Mouse (Mus musculus) hindbrain, postnatal 0 days (tissue): Measurements from ENCODE around the gene Srd5a3. TPM values are rescaled to one million over a fixed set of nuclear protein-coding genes. Genes with fewer than 3 reads are reported as not detected.

ENCODE experiments used
- ATAC-seq: fragments of 200-750 bp; cut with Nextera tagmentation; 2 replicates; pipeline ENCODE4 v1.8.0; 2017; ENCODE audit warnings: mild to moderate bottlenecking, moderate TSS enrichment, moderate library complexity
- DNase-seq: peaks from one replicate; pipeline ENCODE4 v3.0.0-alpha.2; 2015; ENCODE audit warnings: low spot score
- H3K27ac ChIP-seq: fragments of 300-500 bp; sonication (generic); 2 replicates; pipeline ENCODE4 v1.5.1; 2014; ENCODE audit warnings: mild to moderate bottlenecking
- H3K27me3 ChIP-seq: fragments of 300-500 bp; sonication (generic); 2 replicates; pipeline ENCODE4 v1.6.1; 2014; ENCODE audit warnings: low read length, mixed read lengths; ENCODE audit not compliant: insufficient read depth
- H3K36me3 ChIP-seq: fragments of 300-500 bp; sonication (generic); 2 replicates; pipeline ENCODE4 v1.6.1; 2014; ENCODE audit warnings: low read length, mixed read lengths; ENCODE audit not compliant: insufficient read depth
- H3K4me1 ChIP-seq: fragments of 300-500 bp; sonication (generic); 2 replicates; pipeline ENCODE4 v1.6.1; 2014; ENCODE audit warnings: antibody characterized with exemption, low read length, mixed read lengths; ENCODE audit not compliant: insufficient read depth
- H3K4me2 ChIP-seq: fragments of 300-500 bp; sonication (generic); 2 replicates; pipeline ENCODE4 v1.6.1; 2014; ENCODE audit warnings: low read depth, mild to moderate bottlenecking, low read length, moderate library complexity, mixed read lengths
- H3K4me3 ChIP-seq: fragments of 300-500 bp; sonication (generic); 2 replicates; pipeline ENCODE4 v1.5.1; 2014; ENCODE audit warnings: low read length
- H3K9ac ChIP-seq: fragments of 300-500 bp; sonication (generic); replicated peaks from 2 replicates; pipeline ENCODE4 v1.6.1; 2014; ENCODE audit warnings: mild to moderate bottlenecking, low read length, moderate library complexity, mixed read lengths
- H3K9me3 ChIP-seq: fragments of 300-500 bp; sonication (generic); 2 replicates; pipeline ENCODE4 v1.6.1; 2016; ENCODE audit warnings: low read length, mixed read lengths
- CTCF ChIP-seq: IDR thresholded peaks from 2 replicates; pipeline ENCODE4 v1.5.1; 2016; ENCODE audit warnings: antibody characterized with exemption, control low read depth, low read depth
- WGBS: fragments of 180-500 bp; shearing (Covaris S2); extraction: QIAGEN DNeasy Blood & Tissue Kit; methylation state at CpG from one replicate; pipeline ENCODE4 v1.1.7; 2014; 5-methylcytosine and 5-hydroxymethylcytosine counted together
- polyA plus RNA-seq: library from polyadenylated mRNA; unstranded; fragments of >200 nt; fragmentation: Nextera tagmentation; extraction: Ambion mirVana; gene quantifications from 2 replicates; pipeline ENCODE4 v1.2.1, GENCODE M21; 2015
- total RNA-seq: library from RNA; depleted of rRNA; stranded (reverse); fragments of >200 nt; gene quantifications from 2 replicates; pipeline ENCODE4 v1.2.3, GENCODE M21; 2014

The Srd5a3 gene
- total and polyA plus RNA-seq, 2 experiments from 2014 or later = 17.6 to 22.9 TPM

DNA sequence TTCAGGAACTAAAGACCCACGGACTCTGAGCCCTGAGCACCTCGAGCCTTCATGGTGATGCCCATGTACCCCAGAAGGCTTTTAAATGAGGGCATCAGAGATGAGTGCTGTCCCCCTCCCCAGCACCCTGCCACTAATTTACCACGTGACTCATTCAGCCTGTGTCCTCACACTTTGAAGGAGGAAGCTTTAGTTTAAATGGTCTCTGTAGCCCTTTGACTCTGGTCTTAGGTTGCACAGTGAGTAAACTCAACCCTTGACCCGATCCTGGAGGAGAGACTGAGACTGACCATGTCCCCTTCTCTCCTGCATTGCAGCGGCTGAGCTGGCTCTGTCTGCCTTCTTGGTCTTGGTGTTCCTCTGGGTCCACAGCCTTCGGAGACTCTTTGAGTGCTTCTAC lies 9.4 kb downstream of the Srd5a3 start:
- Histone ChIP-seq H3K27ac (no peak overlapping the region), H3K9me3 (no peaks in the 10 kb centered on the region), H3K4me3 (no peak overlapping the region), H3K27me3 (no peaks in the 10 kb centered on the region), H3K36me3 (peaks cover 12% of the 10 kb centered on the region; the same call in 1 of the 2 replicates), H3K9ac (no peak overlapping the region), H3K4me2 (no peak overlapping the region), H3K4me1 (no peaks in the 10 kb centered on the region)
- TF ChIP-seq CTCF = no peak
- WGBS = 95% methylated on average over 6 of the region's 6 CpGs
- ATAC-seq = no peak
- DNase-seq = no peak

DNA sequence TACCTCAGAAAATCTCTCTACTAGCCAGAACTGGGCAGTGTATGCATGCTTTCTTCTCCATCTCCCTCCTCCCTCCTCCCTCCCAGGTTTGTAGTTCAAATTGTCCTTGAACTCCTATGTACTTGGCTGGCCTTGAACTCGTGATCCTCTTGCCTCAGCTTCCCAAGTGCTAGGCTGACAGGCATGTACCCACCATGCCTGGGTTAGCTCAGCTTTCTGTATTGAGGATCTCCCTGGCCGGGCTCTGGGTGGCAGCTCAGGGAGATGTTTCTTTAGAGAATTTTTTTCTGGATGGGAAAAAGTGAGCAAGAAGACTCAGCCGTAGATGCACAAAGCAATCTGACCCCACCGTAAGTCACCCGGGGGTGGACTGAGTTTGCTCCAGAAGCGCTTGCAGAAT lies 12.9 kb downstream of the Srd5a3 start:
- H3K4me1 ChIP-seq = no peaks in the 10 kb centered on the region
- DNase-seq (no peak), ATAC-seq (no peak)
- H3K9me3 ChIP-seq = no peaks in the 10 kb centered on the region
- H3K27ac ChIP-seq = no peak overlapping the region
- H3K36me3 ChIP-seq = peaks cover 12% of the 10 kb centered on the region; the same call in 1 of the 2 replicates
- H3K27me3 ChIP-seq = no peaks in the 10 kb centered on the region
- 93% methylated on average over 6 of the region's 6 CpGs for WGBS
- no peak overlapping the region for H3K9ac ChIP-seq
- no peak for TF ChIP-seq CTCF
- no peak overlapping the region for H3K4me3 ChIP-seq
- H3K4me2 ChIP-seq = no peak overlapping the region

DNA sequence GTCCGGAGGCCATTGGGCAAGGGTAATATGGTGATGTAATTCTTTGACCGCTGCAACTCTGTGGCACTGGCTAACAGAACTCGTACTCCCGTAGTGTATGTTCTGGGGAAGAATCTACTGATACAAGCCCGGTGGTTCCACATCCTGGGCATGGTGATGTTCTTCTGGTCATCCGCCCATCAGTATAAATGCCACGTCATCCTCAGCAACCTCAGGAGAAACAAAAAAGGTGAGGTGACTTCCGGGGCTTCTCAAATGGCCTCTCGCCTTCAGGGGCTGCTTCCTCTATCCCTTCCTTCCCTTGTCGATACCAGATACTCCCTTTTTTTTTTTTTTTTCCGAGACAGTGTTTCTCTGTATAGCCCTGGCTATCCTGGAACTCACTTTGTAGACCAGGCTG lies 13.4 kb downstream of the Srd5a3 start:
- no peak overlapping the region for H3K4me2 ChIP-seq
- no peaks in the 10 kb centered on the region for H3K9me3 ChIP-seq
- 96% methylated on average over 11 of the region's 11 CpGs for WGBS
- no peak for TF ChIP-seq CTCF
- ATAC-seq (no peak), DNase-seq (no peak)
- H3K27me3 ChIP-seq = no peaks in the 10 kb centered on the region
- peaks cover 12% of the 10 kb centered on the region; the same call in 1 of the 2 replicates for H3K36me3 ChIP-seq
- H3K4me1 ChIP-seq = no peaks in the 10 kb centered on the region
- no peak overlapping the region for H3K9ac ChIP-seq
- no peak overlapping the region for H3K4me3 ChIP-seq
- H3K27ac ChIP-seq = no peak overlapping the region

DNA sequence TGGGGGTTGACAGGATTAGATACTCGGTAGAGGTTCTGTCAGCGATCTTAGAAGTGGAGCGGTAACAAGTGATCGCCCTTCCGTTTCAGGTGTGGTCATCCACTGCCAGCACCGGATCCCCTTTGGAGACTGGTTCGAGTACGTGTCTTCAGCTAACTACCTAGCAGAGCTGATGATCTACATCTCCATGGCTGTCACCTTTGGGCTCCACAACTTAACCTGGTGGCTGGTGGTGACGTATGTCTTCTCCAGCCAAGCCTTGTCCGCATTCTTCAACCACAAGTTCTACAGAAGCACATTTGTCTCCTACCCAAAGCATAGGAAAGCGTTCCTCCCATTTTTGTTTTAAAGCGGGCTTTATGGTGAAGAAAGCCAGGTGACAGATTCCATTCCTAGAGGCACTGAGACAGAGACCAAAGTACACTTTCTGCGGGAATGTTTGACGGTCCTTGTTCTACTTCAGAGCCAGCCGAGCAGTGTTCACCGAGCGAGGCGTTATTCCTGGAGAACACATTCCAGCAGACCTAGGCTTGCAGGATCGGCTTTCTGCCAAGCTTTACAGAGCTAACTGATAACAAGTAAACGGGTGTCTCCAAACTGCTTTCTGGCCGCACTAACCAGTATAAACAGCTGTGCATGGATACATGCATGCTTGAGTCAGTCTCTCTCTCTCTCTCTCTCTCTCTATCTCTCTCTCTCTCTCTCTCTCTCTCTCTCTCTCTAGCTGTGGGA lies 14.5 kb downstream of the Srd5a3 start:
- TF ChIP-seq CTCF = no peak
- H3K4me3 ChIP-seq = no peak overlapping the region
- H3K4me1 ChIP-seq = no peaks in the 10 kb centered on the region
- no peak overlapping the region for H3K9ac ChIP-seq
- no peaks in the 10 kb centered on the region for H3K9me3 ChIP-seq
- 94% methylated on average over 21 of the region's 21 CpGs for WGBS
- no peak for DNase-seq
- ATAC-seq = no peak
- no peaks in the 10 kb centered on the region for H3K27me3 ChIP-seq
- H3K27ac ChIP-seq = no peak overlapping the region
- no peak overlapping the region for H3K4me2 ChIP-seq
- peaks cover 9% of the 10 kb centered on the region; the same call in 1 of the 2 replicates for H3K36me3 ChIP-seq

DNA sequence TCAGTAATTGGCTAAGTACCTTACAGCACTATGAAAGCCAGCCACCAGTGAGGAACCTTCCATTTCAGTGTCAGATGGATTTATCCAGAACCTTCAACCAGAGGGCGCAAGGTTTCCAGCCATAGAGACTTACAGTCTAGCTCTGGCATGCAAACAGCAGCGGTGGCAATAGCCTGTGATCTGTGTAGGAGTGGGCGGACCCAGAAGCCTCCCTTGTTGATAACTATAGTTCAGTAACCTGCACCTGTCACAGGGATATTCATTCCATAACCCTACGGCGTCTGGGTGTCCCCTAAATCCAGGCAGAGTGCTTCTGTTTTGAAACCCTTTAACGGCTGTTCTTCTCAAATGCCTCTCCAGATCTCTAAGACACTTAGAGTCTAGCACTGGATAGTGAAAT lies 19.5 kb downstream of the Srd5a3 start:
- Histone ChIP-seq H3K9me3 (no peaks in the 10 kb centered on the region), H3K9ac (no peak overlapping the region), H3K4me2 (no peak overlapping the region), H3K4me1 (no peaks in the 10 kb centered on the region), H3K36me3 (no peaks in the 10 kb centered on the region), H3K4me3 (no peak overlapping the region), H3K27ac (no peak overlapping the region), H3K27me3 (no peaks in the 10 kb centered on the region)
- 84% methylated on average over 6 of the region's 6 CpGs for WGBS
- DNase-seq = no peak
- TF ChIP-seq CTCF = no peak
- no peak for ATAC-seq

DNA sequence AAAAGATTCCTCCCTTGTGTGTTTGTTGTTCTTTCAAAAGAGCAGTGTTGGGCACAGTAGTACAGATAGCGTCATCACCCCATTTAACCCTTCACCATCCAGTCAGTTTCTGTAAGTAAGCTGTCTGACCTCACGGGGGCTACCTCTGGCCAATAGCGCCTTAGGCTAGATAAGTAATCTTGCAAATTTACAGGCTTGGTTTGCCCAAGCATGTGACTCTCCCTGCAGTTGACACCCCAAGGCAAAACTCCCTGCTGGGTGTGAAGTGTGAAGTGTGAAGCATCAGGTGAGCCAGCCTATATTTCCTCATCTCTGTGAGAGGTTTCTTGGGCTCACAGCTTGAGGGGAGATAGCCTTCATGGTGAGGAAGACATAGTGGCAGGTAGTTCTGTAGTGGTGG lies 20.0 kb downstream of the Srd5a3 start:
- DNase-seq = no peak
- TF ChIP-seq CTCF = no peak

GRCm38 (mm10) chr5:76161491-76161890 lies 21.4 kb downstream of the Srd5a3 start:
- no peak for TF ChIP-seq CTCF
- no peak for ATAC-seq
- 95% methylated on average over 6 of the region's 6 CpGs for WGBS

More for the DNA sequence above, 20.0 kb downstream of the Srd5a3 start:
- Histone ChIP-seq H3K4me2 (no peak overlapping the region), H3K27me3 (no peaks in the 10 kb centered on the region), H3K4me1 (no peaks in the 10 kb centered on the region), H3K27ac (no peak overlapping the region), H3K9ac (no peak overlapping the region), H3K9me3 (no peaks in the 10 kb centered on the region), H3K36me3 (no peaks in the 10 kb centered on the region), H3K4me3 (no peak overlapping the region)
- 77% methylated on average over 3 of the region's 3 CpGs for WGBS
- ATAC-seq = no peak

More at GRCm38 (mm10) chr5:76161491-76161890, 21.4 kb downstream of the Srd5a3 start:
- no peaks in the 10 kb centered on the region for H3K9me3 ChIP-seq
- H3K4me2 ChIP-seq = no peak overlapping the region
- no peak overlapping the region for H3K27ac ChIP-seq
- no peak overlapping the region for H3K9ac ChIP-seq
- H3K4me1 ChIP-seq = no peaks in the 10 kb centered on the region
- H3K36me3 ChIP-seq = no peaks in the 10 kb centered on the region
- no peak for DNase-seq
- no peaks in the 10 kb centered on the region for H3K27me3 ChIP-seq
- H3K4me3 ChIP-seq = no peak overlapping the region
